Mouse (Mus musculus) limb, embryonic 15.5 days (tissue): ENCODE data around the gene Asic2. TPM values are rescaled to one million over a fixed set of nuclear protein-coding genes. Genes with fewer than 3 reads are reported as not detected.
A peak's percentile ranks its signal among the peaks of the same experiment; 100 is the strongest.

ENCODE experiments used
- ATAC-seq: fragments of 200-750 bp; cut with Nextera tagmentation; 2 replicates; pipeline ENCODE4 v1.8.0; 2017; ENCODE audit warnings: low read depth, moderate TSS enrichment; ENCODE audit not compliant: insufficient number of reproducible peaks, low FRiP score, low TSS enrichment
- H3K27ac ChIP-seq: fragments of 300-500 bp; sonication (generic); 2 replicates; pipeline ENCODE4 v1.5.1; 2015; ENCODE audit warnings: moderate library complexity, mild to moderate bottlenecking, inconsistent platforms
- H3K27me3 ChIP-seq: fragments of 300-500 bp; sonication (generic); 2 replicates; pipeline ENCODE4 v1.6.1; 2015; ENCODE audit warnings: inconsistent platforms
- H3K36me3 ChIP-seq: fragments of 300-500 bp; sonication (generic); 2 replicates; pipeline ENCODE4 v1.6.1; 2015; ENCODE audit warnings: inconsistent platforms
- H3K4me1 ChIP-seq: fragments of 300-500 bp; sonication (generic); 2 replicates; pipeline ENCODE4 v1.6.1; 2015; ENCODE audit warnings: inconsistent platforms
- H3K4me2 ChIP-seq: fragments of 300-500 bp; sonication (generic); 2 replicates; pipeline ENCODE4 v1.6.1; 2015; ENCODE audit warnings: mild to moderate bottlenecking, inconsistent platforms
- H3K4me3 ChIP-seq: fragments of 300-500 bp; sonication (generic); 2 replicates; pipeline ENCODE4 v1.5.1; 2015; ENCODE audit warnings: mild to moderate bottlenecking, inconsistent platforms
- H3K9ac ChIP-seq: fragments of 300-500 bp; sonication (generic); 2 replicates; pipeline ENCODE4 v1.6.1; 2015; ENCODE audit warnings: inconsistent platforms
- H3K9me3 ChIP-seq: fragments of 300-500 bp; sonication (generic); 2 replicates; pipeline ENCODE4 v1.6.1; 2016; ENCODE audit warnings: inconsistent platforms
- WGBS: fragments of 180-500 bp; shearing (Covaris S2); methylation state at CpG from one replicate; pipeline ENCODE4 v1.1.7; 2015; 5-methylcytosine and 5-hydroxymethylcytosine counted together
- polyA plus RNA-seq: library from polyadenylated mRNA; unstranded; fragments of >200 nt; fragmentation: Nextera tagmentation; extraction: Ambion mirVana; gene quantifications from 2 replicates; pipeline ENCODE4 v1.2.1, GENCODE M21; 2015

Gene Asic2
- polyA plus RNA-seq, 1 experiment from 2014 or later, result 0.51 TPM

- peaks cover 10% of the 10 kb centered on the region for H3K4me1 ChIP-seq
- no peak overlapping the region for H3K9ac ChIP-seq
- H3K36me3 ChIP-seq, result no peaks in the 10 kb centered on the region
- peak overlapping the region; percentile 40; the same call in 1 of the 2 replicates for H3K27ac ChIP-seq
- WGBS, result 21% methylated on average over 5 of the region's 5 CpGs
- H3K9me3 ChIP-seq, result no peaks in the 10 kb centered on the region
- H3K4me2 ChIP-seq, result no peak overlapping the region
- ATAC-seq, result no peak
- H3K4me3 ChIP-seq, result no peak overlapping the region
- H3K27me3 ChIP-seq, result peaks cover 11% of the 10 kb centered on the region
These were observed 203.0 kb downstream of the Asic2 start for GRCm38 (mm10) chr11:81765288-81765687.

DNA sequence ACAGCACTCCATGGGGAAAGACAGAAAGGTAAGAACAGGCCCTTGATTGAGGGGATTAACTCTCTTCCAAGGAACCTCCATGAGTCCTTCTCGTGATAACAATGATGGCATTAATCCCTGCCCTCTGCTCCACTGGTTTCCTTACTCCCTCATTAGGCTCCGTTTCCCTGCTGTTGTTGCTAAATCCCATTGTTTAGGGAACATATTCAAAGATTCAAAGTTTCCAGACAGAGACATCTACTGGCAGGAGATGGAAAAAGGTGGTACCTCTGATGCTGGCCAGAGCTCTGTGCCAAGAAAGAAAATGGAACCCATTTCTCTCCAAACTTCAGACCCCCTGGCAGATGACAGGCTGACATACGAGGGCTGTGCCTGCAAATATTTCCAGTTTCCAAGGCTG lies 203.5 kb downstream of the Asic2 start:
- H3K27ac ChIP-seq, result peak overlapping the region; percentile 40; the same call in 1 of the 2 replicates
- no peaks in the 10 kb centered on the region for H3K36me3 ChIP-seq
- 23% methylated on average over 3 of the region's 3 CpGs for WGBS
- ATAC-seq, result no peak
- H3K27me3 ChIP-seq, result peaks cover 11% of the 10 kb centered on the region
- no peaks in the 10 kb centered on the region for H3K9me3 ChIP-seq
- peaks cover 8% of the 10 kb centered on the region for H3K4me1 ChIP-seq
- no peak overlapping the region for H3K4me3 ChIP-seq
- H3K4me2 ChIP-seq, result no peak overlapping the region
- no peak overlapping the region for H3K9ac ChIP-seq

GRCm38 (mm10) chr11:81757221-81757620 lies 211.0 kb downstream of the Asic2 start:
- ATAC-seq, result no peak
- no peak overlapping the region for H3K4me2 ChIP-seq
- H3K36me3 ChIP-seq, result no peaks in the 10 kb centered on the region
- H3K27ac ChIP-seq, result no peak overlapping the region
- H3K9ac ChIP-seq, result no peak overlapping the region
- H3K4me1 ChIP-seq, result no peaks in the 10 kb centered on the region
- H3K4me3 ChIP-seq, result no peak overlapping the region
- no peaks in the 10 kb centered on the region for H3K9me3 ChIP-seq
- 66% methylated on average over 4 of the region's 4 CpGs for WGBS
- H3K27me3 ChIP-seq, result no peaks in the 10 kb centered on the region

GRCm38 (mm10) chr11:81750876-81751275 lies 217.4 kb downstream of the Asic2 start:
- H3K9me3 ChIP-seq, result no peaks in the 10 kb centered on the region
- H3K9ac ChIP-seq, result no peak overlapping the region
- H3K36me3 ChIP-seq, result no peaks in the 10 kb centered on the region
- no peak for ATAC-seq
- H3K4me3 ChIP-seq, result no peak overlapping the region
- 82% methylated on average over 5 of the region's 5 CpGs for WGBS
- H3K27me3 ChIP-seq, result peaks cover 25% of the 10 kb centered on the region
- no peaks in the 10 kb centered on the region for H3K4me1 ChIP-seq
- no peak overlapping the region for H3K4me2 ChIP-seq
- H3K27ac ChIP-seq, result no peak overlapping the region

GRCm38 (mm10) chr11:81750016-81750415 lies 218.2 kb downstream of the Asic2 start:
- H3K9ac ChIP-seq, result no peak overlapping the region
- no peaks in the 10 kb centered on the region for H3K9me3 ChIP-seq
- peaks cover 30% of the 10 kb centered on the region for H3K27me3 ChIP-seq
- no peak overlapping the region for H3K27ac ChIP-seq
- H3K4me2 ChIP-seq, result no peak overlapping the region
- ATAC-seq, result no peak
- no peaks in the 10 kb centered on the region for H3K4me1 ChIP-seq
- no peak overlapping the region for H3K4me3 ChIP-seq
- 71% methylated on average over 1 of the region's 1 CpGs for WGBS
- H3K36me3 ChIP-seq, result no peaks in the 10 kb centered on the region

DNA sequence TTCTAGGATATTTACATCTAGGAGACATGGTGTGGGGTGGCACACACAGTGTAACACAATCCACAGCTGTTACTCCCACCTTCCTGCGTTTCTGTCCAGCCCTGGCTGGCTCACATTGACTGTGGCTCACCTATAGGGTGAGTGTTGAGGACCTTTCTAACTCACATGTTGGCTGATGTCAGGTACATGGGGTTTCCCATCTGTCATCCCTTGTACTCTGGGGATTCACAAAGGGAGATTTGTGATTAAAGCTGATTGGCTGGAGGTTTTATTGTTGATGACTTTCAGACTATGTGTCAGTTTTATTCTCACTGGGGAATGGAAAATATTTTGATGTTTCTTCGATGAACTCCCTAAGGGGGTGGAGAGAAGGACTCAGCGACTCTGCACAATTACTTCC lies 229.3 kb downstream of the Asic2 start:
- peaks cover 75% of the 10 kb centered on the region for H3K27me3 ChIP-seq
- H3K9ac ChIP-seq, result no peak overlapping the region
- H3K27ac ChIP-seq, result no peak overlapping the region
- no peaks in the 10 kb centered on the region for H3K9me3 ChIP-seq
- H3K4me3 ChIP-seq, result no peak overlapping the region
- H3K4me2 ChIP-seq, result no peak overlapping the region
- no peak for ATAC-seq
- peaks cover 8% of the 10 kb centered on the region for H3K4me1 ChIP-seq
- H3K36me3 ChIP-seq, result no peaks in the 10 kb centered on the region
- 36% methylated on average over 3 of the region's 3 CpGs for WGBS

DNA sequence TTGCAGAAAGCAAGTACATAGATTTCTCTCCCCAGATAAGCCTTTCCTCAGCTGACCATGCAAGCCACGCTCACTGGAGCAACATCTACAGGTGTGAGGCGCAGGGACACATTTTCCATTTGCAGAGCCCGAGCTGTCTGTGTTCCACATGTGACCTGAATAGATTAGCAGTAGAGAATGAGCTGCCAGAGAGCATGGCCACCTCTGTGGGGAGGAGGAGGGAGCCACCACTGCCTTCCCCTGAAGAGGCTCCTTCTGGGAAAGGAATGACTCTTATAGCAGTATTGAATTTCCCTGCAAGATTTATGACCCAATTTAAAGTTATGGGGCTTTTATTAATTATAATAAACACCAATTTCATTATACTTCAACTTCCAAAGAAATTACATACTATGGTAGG lies 230.5 kb downstream of the Asic2 start:
- WGBS, result 42% methylated on average over 3 of the region's 3 CpGs
- Histone ChIP-seq H3K27me3 (peaks cover 72% of the 10 kb centered on the region), H3K4me2 (no peak overlapping the region), H3K9me3 (no peaks in the 10 kb centered on the region), H3K27ac (no peak overlapping the region), H3K4me1 (peaks cover 8% of the 10 kb centered on the region), H3K4me3 (no peak overlapping the region), H3K36me3 (no peaks in the 10 kb centered on the region), H3K9ac (no peak overlapping the region)
- no peak for ATAC-seq

DNA sequence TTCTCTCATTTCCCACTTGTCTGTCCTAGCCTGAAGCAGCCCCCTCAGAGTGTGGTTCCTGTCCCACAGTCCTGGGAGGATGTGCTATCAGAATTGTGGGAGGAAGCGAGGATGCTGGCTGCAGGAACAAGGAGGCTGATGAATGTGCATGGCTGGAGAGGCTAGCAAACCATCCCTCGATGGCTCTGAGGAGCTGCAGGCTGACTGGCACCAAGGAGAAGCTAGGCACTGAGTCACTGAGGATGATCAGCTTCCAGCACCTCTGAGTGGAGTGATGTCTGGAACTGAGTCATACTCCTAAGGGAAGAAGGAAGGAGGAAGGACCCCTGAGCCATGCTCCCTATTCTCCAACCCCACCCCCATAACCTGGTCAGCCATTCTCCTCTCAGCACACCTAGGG lies 246.2 kb downstream of the Asic2 start:
- ATAC-seq, result no peak

GRCm38 (mm10) chr11:81714801-81715200 lies 253.5 kb downstream of the Asic2 start:
- H3K27ac ChIP-seq, result no peak overlapping the region

More for the DNA sequence above, 246.2 kb downstream of the Asic2 start:
- no peak overlapping the region for H3K27ac ChIP-seq
- 77% methylated on average over 2 of the region's 2 CpGs for WGBS
- no peaks in the 10 kb centered on the region for H3K36me3 ChIP-seq
- no peaks in the 10 kb centered on the region for H3K9me3 ChIP-seq
- H3K4me3 ChIP-seq, result no peak overlapping the region
- H3K9ac ChIP-seq, result no peak overlapping the region
- H3K4me2 ChIP-seq, result no peak overlapping the region
- no peaks in the 10 kb centered on the region for H3K4me1 ChIP-seq
- H3K27me3 ChIP-seq, result peaks cover 15% of the 10 kb centered on the region

GRCm38 (mm10) chr11:81706996-81707395 lies 261.3 kb downstream of the Asic2 start:
- ATAC-seq, result no peak
- 71% methylated on average over 5 of the region's 5 CpGs for WGBS

More at GRCm38 (mm10) chr11:81714801-81715200, 253.5 kb downstream of the Asic2 start:
- no peak overlapping the region for H3K4me2 ChIP-seq
- no peak for ATAC-seq
- H3K4me3 ChIP-seq, result no peak overlapping the region
- no peaks in the 10 kb centered on the region for H3K9me3 ChIP-seq
- no peak overlapping the region for H3K9ac ChIP-seq
- no peaks in the 10 kb centered on the region for H3K36me3 ChIP-seq
- H3K4me1 ChIP-seq, result 0 out of 2 replicates have a peak, but pooled peaks cover 3% of the 10 kb centered on the region
- 23% methylated on average over 4 of the region's 4 CpGs for WGBS
- no peaks in the 10 kb centered on the region for H3K27me3 ChIP-seq

DNA sequence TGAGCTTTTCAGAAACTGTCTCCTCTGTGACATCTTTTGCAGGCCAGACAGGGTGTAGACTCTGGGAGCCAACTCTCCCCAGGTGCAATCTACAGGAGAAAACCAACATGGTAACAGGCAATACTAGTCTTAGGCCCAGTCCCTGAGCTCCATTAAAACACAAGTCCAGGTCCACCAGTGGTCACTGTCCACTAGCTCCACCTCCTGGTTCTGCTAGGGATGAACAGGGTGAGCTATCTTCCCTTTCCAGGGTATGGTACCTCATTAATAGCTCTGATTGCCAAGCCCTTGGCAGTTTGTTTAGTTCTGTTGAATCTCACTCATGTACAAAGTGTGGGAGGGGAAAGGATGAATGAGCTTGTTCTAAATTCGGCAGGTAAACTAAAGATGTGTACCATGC lies 270.2 kb downstream of the Asic2 start:
- WGBS, result 78% methylated on average over 1 of the region's 1 CpGs
- H3K4me1 ChIP-seq, result no peaks in the 10 kb centered on the region

More at GRCm38 (mm10) chr11:81706996-81707395, 261.3 kb downstream of the Asic2 start:
- Histone ChIP-seq H3K36me3 (no peaks in the 10 kb centered on the region), H3K4me3 (no peak overlapping the region), H3K9ac (no peak overlapping the region), H3K27me3 (no peaks in the 10 kb centered on the region), H3K9me3 (no peaks in the 10 kb centered on the region), H3K4me1 (no peaks in the 10 kb centered on the region), H3K4me2 (no peak overlapping the region), H3K27ac (no peak overlapping the region)

DNA sequence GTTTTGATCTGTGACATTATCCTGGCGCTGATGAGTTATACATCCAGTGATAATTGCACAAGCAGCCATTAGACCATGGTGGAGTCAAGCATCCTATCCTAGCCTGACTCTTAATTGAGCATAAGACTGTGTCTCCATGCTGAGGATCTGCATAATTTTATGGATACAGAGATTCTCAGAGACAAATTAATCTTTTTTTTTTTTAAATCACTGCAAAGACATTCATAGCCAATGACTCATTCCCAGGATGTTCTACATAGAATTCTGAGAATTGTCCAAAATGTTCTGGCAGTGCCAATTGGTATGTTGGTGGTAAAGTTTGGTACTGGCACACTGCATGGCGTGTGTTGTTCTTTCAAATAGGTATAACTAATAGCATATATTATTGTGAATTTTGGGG lies 272.8 kb downstream of the Asic2 start:
- Histone ChIP-seq H3K27me3 (no peaks in the 10 kb centered on the region), H3K4me1 (no peaks in the 10 kb centered on the region), H3K9ac (no peak overlapping the region), H3K36me3 (no peaks in the 10 kb centered on the region), H3K9me3 (no peaks in the 10 kb centered on the region), H3K27ac (no peak overlapping the region), H3K4me3 (no peak overlapping the region), H3K4me2 (no peak overlapping the region)
- ATAC-seq, result no peak
- WGBS, result 90% methylated on average over 2 of the region's 2 CpGs

More for the DNA sequence above, 270.2 kb downstream of the Asic2 start:
- Histone ChIP-seq H3K4me2 (no peak overlapping the region), H3K4me3 (no peak overlapping the region), H3K9ac (no peak overlapping the region), H3K27ac (no peak overlapping the region), H3K36me3 (no peaks in the 10 kb centered on the region), H3K9me3 (no peaks in the 10 kb centered on the region), H3K27me3 (no peaks in the 10 kb centered on the region)
- no peak for ATAC-seq

DNA sequence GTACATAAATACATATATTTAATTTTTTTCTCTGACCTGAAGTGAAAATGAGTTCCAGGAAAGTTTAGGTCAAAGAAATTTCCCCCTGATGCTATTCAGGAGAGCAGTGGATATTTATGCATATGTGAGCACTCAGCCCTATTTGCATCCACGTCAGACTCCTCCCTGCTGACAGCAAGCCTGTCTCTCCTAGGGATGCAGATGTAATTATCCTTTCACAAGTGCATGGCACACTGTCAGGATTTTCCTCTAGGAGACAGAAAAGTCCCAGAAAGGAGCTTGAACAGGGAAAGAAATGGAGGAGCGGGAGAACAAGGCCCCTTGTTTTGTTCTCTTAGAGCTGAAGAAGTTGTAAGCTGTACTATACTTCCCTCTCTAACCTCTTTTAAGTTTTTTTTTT lies 287.7 kb downstream of the Asic2 start:
- Histone ChIP-seq H3K27me3 (no peaks in the 10 kb centered on the region), H3K36me3 (no peaks in the 10 kb centered on the region), H3K9ac (no peak overlapping the region), H3K4me3 (no peak overlapping the region), H3K4me1 (no peaks in the 10 kb centered on the region), H3K9me3 (no peaks in the 10 kb centered on the region), H3K27ac (no peak overlapping the region), H3K4me2 (no peak overlapping the region)
- no peak for ATAC-seq
- 63% methylated on average over 2 of the region's 2 CpGs for WGBS
